In genomic region chr11:59164384-59164783, GRCm38 (mm10) we compare ENCODE assay signal across 8 mouse cellular contexts. TPM values are rescaled to one million over a fixed set of nuclear protein-coding genes. Genes with fewer than 3 reads are reported as not detected.
DNase-seq lines count a peak whose midpoint lies in the region; ATAC-seq lines count a peak whose summit lies in the region.

No protein-coding gene starts in this region.

- H3K36me3 ChIP-seq in hindbrain, embryonic 10.5 days, result peaks cover 13% of the 10 kb centered on the region; the same call in 1 of the 2 replicates

- ATAC-seq in cerebellum, adult (ENCODE audit: insufficient number of reproducible peaks, low FRiP score, low TSS enrichment), result no peak
- peak; percentile 79 for ATAC-seq in megakaryocyte-erythroid progenitor cell, adult 5-6 weeks (replicated peaks; ENCODE audit: low FRiP score, low TSS enrichment, poor library complexity, severe bottlenecking)

- H3K27me3 ChIP-seq in hindbrain, embryonic 10.5 days (ENCODE audit: insufficient read depth, poor library complexity, severe bottlenecking), result peaks cover 3% of the 10 kb centered on the region; the same call in 1 of the 2 replicates

- 88% methylated on average over 9 of the region's 9 CpGs for WGBS in hindbrain, embryonic 10.5 days

- peaks cover 24% of the 10 kb centered on the region for H3K4me1 ChIP-seq in hindbrain, embryonic 10.5 days (replicated peaks)

- H3K4me3 ChIP-seq in hindbrain, embryonic 10.5 days, result peak overlapping the region; percentile 85

- peak overlapping the region; percentile 98 for H3K27ac ChIP-seq in hindbrain, embryonic 10.5 days

- H3K9me3 ChIP-seq in hindbrain, embryonic 10.5 days, result no peaks in the 10 kb centered on the region

- peak; percentile 53 for DNase-seq in cerebellum, adult 9-11 months
- DNase-seq in MN1 (ENCODE audit: low spot score), result peak; percentile 26
- DNase-seq in hindbrain, embryonic 10.5 days (ENCODE audit: low spot score), result no peak
- DNase-seq in embryo, embryonic 10 days (ENCODE audit: low spot score), result no peak
- no peak for DNase-seq in urinary bladder, postnatal 25 days (ENCODE audit: low spot score)
- DNase-seq in adrenal gland, postnatal 4 days (ENCODE audit: low spot score in 2 of 2), result no peak

RNA-seq across cellular contexts. Expression of gene Iba57, which starts 0.8 kb away (rescaled TPM):
- polyA plus RNA-seq in hindbrain, embryonic 10.5 days (2016; fragmentation: Nextera tagmentation; extraction: Ambion mirVana), result 4.8 and 7.1 TPM in 2 replicates
- total RNA-seq in megakaryocyte-erythroid progenitor cell, adult 5-6 weeks (2014; fragmentation: Nextera tagmentation), result 14.3 and 26.1 TPM in 2 replicates
- 11.2 and 11.9 TPM in 2 replicates for total RNA-seq in megakaryocyte-erythroid progenitor cell, adult 5-6 weeks (2017)
- 10 to 100 TPM; 17.7 to 18.4 TPM for total RNA-seq in adrenal gland, postnatal 4 days (2021)

RNA-seq across cellular contexts. Expression of gene Gjc2, which starts 18.6 kb away (rescaled TPM):
- polyA plus RNA-seq in hindbrain, embryonic 10.5 days (2016; fragmentation: Nextera tagmentation; extraction: Ambion mirVana), result 0.14 and 0.20 TPM in 2 replicates
- total RNA-seq in megakaryocyte-erythroid progenitor cell, adult 5-6 weeks (2014; fragmentation: Nextera tagmentation), result 0.55 TPM in 1 of 2 replicates, not detected in the other
- total RNA-seq in megakaryocyte-erythroid progenitor cell, adult 5-6 weeks (2017), result not detected in 2 replicates
- total RNA-seq in adrenal gland, postnatal 4 days (2021), result under 1 TPM; 0.59 to 0.62 TPM

RNA-seq across cellular contexts. Expression of gene Guk1, which starts 27.6 kb away (rescaled TPM):
- polyA plus RNA-seq in hindbrain, embryonic 10.5 days (2016; fragmentation: Nextera tagmentation; extraction: Ambion mirVana), result 113 and 119 TPM in 2 replicates
- total RNA-seq in megakaryocyte-erythroid progenitor cell, adult 5-6 weeks (2014; fragmentation: Nextera tagmentation), result 72.9 and 91.5 TPM in 2 replicates
- 52.0 and 72.3 TPM in 2 replicates for total RNA-seq in megakaryocyte-erythroid progenitor cell, adult 5-6 weeks (2017)
- total RNA-seq in adrenal gland, postnatal 4 days (2021), result 10 to 100 TPM; 58.9 to 62.8 TPM

RNA-seq across cellular contexts. Expression of gene Obscn, which starts 28.2 kb away (rescaled TPM):
- polyA plus RNA-seq in hindbrain, embryonic 10.5 days (2016; fragmentation: Nextera tagmentation; extraction: Ambion mirVana), result 0.15 TPM in 1 of 2 replicates, not detected in the other
- total RNA-seq in megakaryocyte-erythroid progenitor cell, adult 5-6 weeks (2014; fragmentation: Nextera tagmentation), result 0.37 and 0.52 TPM in 2 replicates
- under 0.01 and 0.23 TPM in 2 replicates for total RNA-seq in megakaryocyte-erythroid progenitor cell, adult 5-6 weeks (2017)
- 10 to 100 TPM in 1 of 2 experiments, 1 to 10 TPM in 1; 9.0 to 22.3 TPM for total RNA-seq in adrenal gland, postnatal 4 days (2021)

RNA-seq across cellular contexts. Expression of gene Mrpl55, which starts 37.9 kb away (rescaled TPM):
- polyA plus RNA-seq in hindbrain, embryonic 10.5 days (2016; fragmentation: Nextera tagmentation; extraction: Ambion mirVana), result 123 and 129 TPM in 2 replicates
- 49.2 and 76.8 TPM in 2 replicates for total RNA-seq in megakaryocyte-erythroid progenitor cell, adult 5-6 weeks (2014; fragmentation: Nextera tagmentation)
- total RNA-seq in megakaryocyte-erythroid progenitor cell, adult 5-6 weeks (2017), result 57.4 and 106 TPM in 2 replicates
- 10 to 100 TPM; 52.0 to 57.9 TPM for total RNA-seq in adrenal gland, postnatal 4 days (2021)

Comparison
In these comparisons a context has a peak if more than half of its experiments do, and no peak if none do; other contexts are left out.
1. DNase-seq: peak in cerebellum, adult 9-11 months (single experiment) and MN1 (single experiment); none in hindbrain, embryonic 10.5 days (single experiment), embryo, embryonic 10 days (single experiment), urinary bladder, postnatal 25 days (single experiment) and adrenal gland, postnatal 4 days (0 of 2).